Mouse (Mus musculus) forebrain, embryonic 14.5 days (tissue): ENCODE results near the gene Lrriq4. TPM values are rescaled to one million over a fixed set of nuclear protein-coding genes. Genes with fewer than 3 reads are reported as not detected.
"Not testable (repeated sequence)": the region's sequence is repeated elsewhere in the genome, so short reads cannot be mapped to it uniquely, and the experiment has no call there.

Experiments used
- ATAC-seq: fragments of 200-750 bp; cut with Nextera tagmentation; 2 replicates; pipeline ENCODE4 v1.8.0; 2017; ENCODE audit warnings: mild to moderate bottlenecking, moderate library complexity
- DNase-seq: peaks from one replicate; pipeline ENCODE4 v3.0.0-alpha.2; 2015; ENCODE audit warnings: low spot score
- H3K27ac ChIP-seq: fragments of 300-500 bp; sonication (generic); 2 replicates; pipeline ENCODE4 v1.5.1; 2014; ENCODE audit warnings: low read depth, mild to moderate bottlenecking, control low read depth, low read length, moderate library complexity
- H3K27me3 ChIP-seq: fragments of 300-500 bp; sonication (generic); replicated peaks from 2 replicates; pipeline ENCODE4 v1.6.1; 2014; ENCODE audit warnings: low read length, control low read depth, mixed read lengths; ENCODE audit not compliant: control insufficient read depth, insufficient read depth
- H3K36me3 ChIP-seq: fragments of 300-500 bp; sonication (generic); 2 replicates; pipeline ENCODE4 v1.6.1; 2014; ENCODE audit warnings: low read length, control low read depth; ENCODE audit not compliant: control insufficient read depth, insufficient read depth
- H3K4me1 ChIP-seq: fragments of 300-500 bp; sonication (generic); 2 replicates; pipeline ENCODE4 v1.6.1; 2014; ENCODE audit warnings: antibody characterized with exemption, low read length, control low read depth; ENCODE audit not compliant: control insufficient read depth, insufficient read depth
- H3K4me2 ChIP-seq: fragments of 300-500 bp; sonication (generic); 2 replicates; pipeline ENCODE4 v1.6.1; 2014; ENCODE audit warnings: mild to moderate bottlenecking, control low read depth, low read length
- H3K4me3 ChIP-seq: fragments of 300-500 bp; sonication (generic); 2 replicates; pipeline ENCODE4 v1.5.1; 2014; ENCODE audit warnings: low read depth, low read length, control low read depth
- H3K9ac ChIP-seq: fragments of 300-500 bp; sonication (generic); 2 replicates; pipeline ENCODE4 v1.6.1; 2014; ENCODE audit warnings: mild to moderate bottlenecking, low read length, control low read depth, moderate library complexity
- H3K9me3 ChIP-seq: fragments of 300-500 bp; sonication (generic); replicated peaks from 2 replicates; pipeline ENCODE4 v1.6.1; 2016; ENCODE audit warnings: low read length, control low read depth, mixed read lengths; ENCODE audit not compliant: control insufficient read depth
- WGBS: fragments of 180-500 bp; shearing (Covaris S2); extraction: QIAGEN DNeasy Blood & Tissue Kit; methylation state at CpG from one replicate; pipeline ENCODE4 v1.1.7; 2014; 5-methylcytosine and 5-hydroxymethylcytosine counted together
- polyA plus RNA-seq: library from polyadenylated mRNA; unstranded; fragments of >200 nt; fragmentation: Nextera tagmentation; extraction: Ambion mirVana; gene quantifications from 2 replicates; pipeline ENCODE4 v1.2.1, GENCODE M21; 2014

The Lrriq4 gene
- polyA plus RNA-seq, 1 experiment from 2014 or later: not detected

- ATAC-seq: no peak
- H3K27me3 ChIP-seq: no peaks in the 10 kb centered on the region
- H3K4me1 ChIP-seq: no peaks in the 10 kb centered on the region
- no peaks in the 10 kb centered on the region for H3K36me3 ChIP-seq
- H3K4me2 ChIP-seq: no peak overlapping the region
- H3K27ac ChIP-seq: no peak overlapping the region
- H3K4me3 ChIP-seq: no peak overlapping the region
- no peaks in the 10 kb centered on the region for H3K9me3 ChIP-seq
- H3K9ac ChIP-seq: no peak overlapping the region
- 74% methylated on average over 4 of the region's 4 CpGs for WGBS
- DNase-seq: no peak
These were observed 53.6 kb downstream of the Lrriq4 start for GRCm38 (mm10) chr3:30697891-30698290.

- not testable (repeated sequence) for H3K27ac ChIP-seq, H3K4me2 ChIP-seq, H3K9me3 ChIP-seq, H3K9ac ChIP-seq, H3K27me3 ChIP-seq, H3K36me3 ChIP-seq, H3K4me3 ChIP-seq, ATAC-seq, H3K4me1 ChIP-seq, DNase-seq
- WGBS: 78% methylated on average over 6 of the region's 6 CpGs
These were observed 55.6 kb downstream of the Lrriq4 start, which contains the start of gene Lrrc31 for GRCm38 (mm10) chr3:30699711-30700505. Gene Lrrc31, minus strand, starts transcription at chr3:30699843.

GRCm38 (mm10) chr3:30705977-30706376 lies 61.7 kb downstream of the Lrriq4 start:
- Histone ChIP-seq H3K27me3 (no peaks in the 10 kb centered on the region), H3K4me2 (no peak overlapping the region), H3K9me3 (no peaks in the 10 kb centered on the region), H3K36me3 (no peaks in the 10 kb centered on the region), H3K27ac (no peak overlapping the region), H3K4me1 (no peaks in the 10 kb centered on the region), H3K4me3 (no peak overlapping the region), H3K9ac (no peak overlapping the region)
- 89% methylated on average over 3 of the region's 3 CpGs for WGBS
- no peak for ATAC-seq
- no peak for DNase-seq

- Histone ChIP-seq H3K4me3 (no peak overlapping the region), H3K4me2 (no peak overlapping the region), H3K9ac (no peak overlapping the region), H3K27ac (no peak overlapping the region), H3K9me3 (no peaks in the 10 kb centered on the region), H3K36me3 (no peaks in the 10 kb centered on the region), H3K27me3 (no peaks in the 10 kb centered on the region), H3K4me1 (no peaks in the 10 kb centered on the region)
- no peak for DNase-seq
- 84% methylated on average over 4 of the region's 4 CpGs for WGBS
- ATAC-seq: no peak
These were observed 62.4 kb downstream of the Lrriq4 start for GRCm38 (mm10) chr3:30706614-30707276.

GRCm38 (mm10) chr3:30710191-30710590 lies 65.9 kb downstream of the Lrriq4 start:
- no peaks in the 10 kb centered on the region for H3K9me3 ChIP-seq
- no peak overlapping the region for H3K4me3 ChIP-seq
- no peak for DNase-seq
- H3K4me1 ChIP-seq: no peaks in the 10 kb centered on the region
- no peaks in the 10 kb centered on the region for H3K27me3 ChIP-seq
- no peak for ATAC-seq
- H3K4me2 ChIP-seq: no peak overlapping the region
- no peaks in the 10 kb centered on the region for H3K36me3 ChIP-seq
- H3K9ac ChIP-seq: no peak overlapping the region
- no peak overlapping the region for H3K27ac ChIP-seq
- 85% methylated on average over 6 of the region's 6 CpGs for WGBS

- 87% methylated on average over 1 of the region's 1 CpGs for WGBS
- H3K27ac ChIP-seq: no peak overlapping the region
- H3K36me3 ChIP-seq: no peaks in the 10 kb centered on the region
- H3K9me3 ChIP-seq: no peaks in the 10 kb centered on the region
- no peak overlapping the region for H3K4me3 ChIP-seq
- no peaks in the 10 kb centered on the region for H3K27me3 ChIP-seq
- ATAC-seq: no peak
- no peak for DNase-seq
- no peak overlapping the region for H3K4me2 ChIP-seq
- H3K9ac ChIP-seq: no peak overlapping the region
- H3K4me1 ChIP-seq: no peaks in the 10 kb centered on the region
These were observed 69.0 kb downstream of the Lrriq4 start for GRCm38 (mm10) chr3:30713334-30713733.

GRCm38 (mm10) chr3:30718649-30719048 lies 74.3 kb downstream of the Lrriq4 start:
- DNase-seq (no peak), ATAC-seq (no peak)
- 88% methylated on average over 3 of the region's 3 CpGs for WGBS
- no peak overlapping the region for H3K4me3 ChIP-seq
- H3K9me3 ChIP-seq: no peaks in the 10 kb centered on the region
- no peaks in the 10 kb centered on the region for H3K27me3 ChIP-seq
- no peaks in the 10 kb centered on the region for H3K4me1 ChIP-seq
- H3K9ac ChIP-seq: no peak overlapping the region
- H3K27ac ChIP-seq: no peak overlapping the region
- H3K36me3 ChIP-seq: no peaks in the 10 kb centered on the region
- H3K4me2 ChIP-seq: no peak overlapping the region
